Mouse (Mus musculus) midbrain, postnatal 0 days (tissue): ENCODE data around the gene Scaf1. TPM values are rescaled to one million over a fixed set of nuclear protein-coding genes. Genes with fewer than 3 reads are reported as not detected.
A peak's percentile ranks its signal among the peaks of the same experiment; 100 is the strongest.

Experiments used
- ATAC-seq: fragments of 200-750 bp; cut with Nextera tagmentation; 2 replicates; pipeline ENCODE4 v1.8.0; 2017; ENCODE audit warnings: moderate number of reproducible peaks, mild to moderate bottlenecking, moderate TSS enrichment, moderate library complexity; ENCODE audit not compliant: low FRiP score
- DNase-seq: peaks from one replicate; pipeline ENCODE4 v3.0.0-alpha.2; 2015; ENCODE audit warnings: low spot score
- H3K27ac ChIP-seq: fragments of 300-500 bp; sonication (generic); 2 replicates; pipeline ENCODE4 v1.5.1; 2014; ENCODE audit warnings: low read depth, mild to moderate bottlenecking, low read length, mixed read lengths
- H3K27me3 ChIP-seq: fragments of 300-500 bp; sonication (generic); 2 replicates; pipeline ENCODE4 v1.6.1; 2014; ENCODE audit warnings: low read length, control low read depth, mixed read lengths; ENCODE audit not compliant: insufficient read depth
- H3K36me3 ChIP-seq: fragments of 300-500 bp; sonication (generic); 2 replicates; pipeline ENCODE4 v1.6.1; 2014; ENCODE audit warnings: low read length, control low read depth, mixed read lengths; ENCODE audit not compliant: insufficient read depth
- H3K4me1 ChIP-seq: fragments of 300-500 bp; sonication (generic); 2 replicates; pipeline ENCODE4 v1.6.1; 2014; ENCODE audit warnings: mild to moderate bottlenecking, control low read depth, antibody characterized with exemption, low read length, mixed read lengths; ENCODE audit not compliant: insufficient read depth
- H3K4me2 ChIP-seq: fragments of 300-500 bp; sonication (generic); 2 replicates; pipeline ENCODE4 v1.6.1; 2014; ENCODE audit warnings: low read depth, mild to moderate bottlenecking, low read length, mixed read lengths; ENCODE audit not compliant: poor library complexity, severe bottlenecking
- H3K4me3 ChIP-seq: fragments of 300-500 bp; sonication (generic); 2 replicates; pipeline ENCODE4 v1.5.1; 2014; ENCODE audit warnings: low read depth, mild to moderate bottlenecking, low read length, moderate library complexity
- H3K9ac ChIP-seq: fragments of 300-500 bp; sonication (generic); replicated peaks from 2 replicates; pipeline ENCODE4 v1.6.1; 2014; ENCODE audit warnings: mild to moderate bottlenecking, low read length, moderate library complexity, mixed read lengths; ENCODE audit not compliant: poor library complexity, severe bottlenecking
- H3K9me3 ChIP-seq: fragments of 300-500 bp; sonication (generic); 2 replicates; pipeline ENCODE4 v1.6.1; 2016; ENCODE audit warnings: low read length, control low read depth
- CTCF ChIP-seq: IDR thresholded peaks from 2 replicates; pipeline ENCODE4 v1.5.1; 2016; ENCODE audit warnings: antibody characterized with exemption, mild to moderate bottlenecking
- WGBS: fragments of 180-500 bp; shearing (Covaris S2); extraction: QIAGEN DNeasy Blood & Tissue Kit; methylation state at CpG from one replicate; pipeline ENCODE4 v1.1.7; 2014; 5-methylcytosine and 5-hydroxymethylcytosine counted together
- polyA plus RNA-seq: library from polyadenylated mRNA; unstranded; fragments of >200 nt; fragmentation: Nextera tagmentation; extraction: Ambion mirVana; gene quantifications from 2 replicates; pipeline ENCODE4 v1.2.1, GENCODE M21; 2015
- total RNA-seq: library from RNA; depleted of rRNA; stranded (reverse); fragments of >200 nt; gene quantifications from 2 replicates; pipeline ENCODE4 v1.2.3, GENCODE M21; 2014

The Scaf1 gene
- total and polyA plus RNA-seq, 2 experiments from 2014 or later: 53.3 to 90.9 TPM

- DNase-seq (no peak), ATAC-seq (no peak)
- peaks cover 21% of the 10 kb centered on the region for H3K36me3 ChIP-seq
- TF ChIP-seq CTCF: no peak
- no peak overlapping the region for H3K27ac ChIP-seq
- H3K4me2 ChIP-seq: peak overlapping the region; percentile 80
- no peaks in the 10 kb centered on the region for H3K27me3 ChIP-seq
- H3K9me3 ChIP-seq: no peaks in the 10 kb centered on the region
- no peak overlapping the region for H3K9ac ChIP-seq
- WGBS: 13% methylated on average over 10 of the region's 10 CpGs
- H3K4me3 ChIP-seq: peak overlapping the region; percentile 54
- H3K4me1 ChIP-seq: 0 out of 2 replicates have a peak, but pooled peaks cover 2% of the 10 kb centered on the region
These were observed 19.5 kb downstream of the Scaf1 start for GRCm38 (mm10) chr7:44996672-44997071.

DNA sequence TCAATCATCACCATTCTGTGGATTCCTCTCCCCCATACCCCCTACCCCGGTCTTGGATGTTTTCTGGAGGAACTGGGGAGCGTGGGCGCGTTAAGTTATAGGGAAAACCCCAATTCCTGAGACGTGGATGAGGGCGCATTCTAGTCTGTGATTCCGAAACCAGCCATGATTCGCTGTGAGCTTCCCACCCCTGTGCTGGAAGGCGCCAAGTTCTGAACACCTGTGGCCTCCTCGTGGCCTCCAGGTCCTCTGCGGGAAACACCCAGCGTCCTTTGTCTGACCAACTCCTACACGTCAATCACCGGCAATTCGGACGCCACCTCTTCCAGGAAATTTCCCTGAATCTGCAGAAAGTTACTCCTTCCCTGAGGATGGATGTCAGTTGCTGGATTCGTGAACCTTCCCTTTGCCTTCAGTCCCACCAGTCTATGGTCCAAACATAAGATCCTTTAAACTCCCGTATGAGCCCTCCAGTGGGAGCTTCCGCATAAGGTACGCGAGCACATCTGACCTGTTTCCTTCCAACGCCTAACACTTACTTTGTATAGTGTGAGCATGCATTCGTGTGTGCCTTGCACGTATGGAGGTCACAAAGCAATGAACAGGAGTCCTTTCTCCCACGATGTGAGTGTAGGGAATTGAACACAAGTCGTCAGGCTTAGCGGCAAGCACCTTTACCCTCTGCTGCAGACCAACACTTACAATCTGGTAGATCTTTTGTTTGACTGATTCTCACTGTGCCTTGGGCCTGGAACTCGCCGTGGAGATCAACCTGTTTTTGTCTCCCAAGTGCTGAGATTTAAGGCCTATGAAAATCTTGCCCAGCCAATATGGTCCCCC is 29.1 kb downstream of the Scaf1 start:
- Histone ChIP-seq H3K27ac (peak overlapping the region; percentile 93), H3K27me3 (no peaks in the 10 kb centered on the region), H3K4me1 (peaks cover 16% of the 10 kb centered on the region), H3K4me3 (peak overlapping the region; percentile 87), H3K9ac (peak overlapping the region; percentile 72), H3K9me3 (no peaks in the 10 kb centered on the region), H3K36me3 (peaks cover 11% of the 10 kb centered on the region; the same call in 1 of the 2 replicates), H3K4me2 (peak overlapping the region; percentile 75)
- no peak for TF ChIP-seq CTCF
- ATAC-seq: peak; percentile 8
- DNase-seq: no peak
- under 1% methylated on average over 29 of the region's 29 CpGs for WGBS

GRCm38 (mm10) chr7:44986192-44986878 is 29.8 kb downstream of the Scaf1 start, which contains the start of gene Prmt1:
TSS of gene Prmt1 (minus strand) at chr7:44986568.
- no peaks in the 10 kb centered on the region for H3K27me3 ChIP-seq
- peak within 1 kb of the TSS; percentile 96 for H3K9ac ChIP-seq
- no peaks in the 10 kb centered on the region for H3K9me3 ChIP-seq
- H3K4me2 ChIP-seq: peak within 1 kb of the TSS; percentile 75
- peaks cover 16% of the 10 kb centered on the region for H3K4me1 ChIP-seq
- WGBS: under 1% methylated on average over 42 of the region's 42 CpGs
- H3K27ac ChIP-seq: peak within 1 kb of the TSS; percentile 98
- H3K4me3 ChIP-seq: peak within 1 kb of the TSS; percentile 87
- ATAC-seq (peak; percentile 96), DNase-seq (peak; percentile 100)
- no peak for TF ChIP-seq CTCF
- H3K36me3 ChIP-seq: peaks cover 19% of the 10 kb centered on the region

- Histone ChIP-seq H3K9ac (peak overlapping the region; percentile 96), H3K4me1 (peaks cover 16% of the 10 kb centered on the region), H3K27ac (peak overlapping the region; percentile 98), H3K27me3 (no peaks in the 10 kb centered on the region), H3K9me3 (no peaks in the 10 kb centered on the region), H3K4me3 (peak overlapping the region; percentile 87), H3K4me2 (peak overlapping the region; percentile 67), H3K36me3 (peaks cover 25% of the 10 kb centered on the region)
- peak; percentile 60 for TF ChIP-seq CTCF
- peak; percentile 79 for DNase-seq
- ATAC-seq: peak; percentile 14
- 0% methylated on average over 37 of the region's 45 CpGs for WGBS
These were observed 30.5 kb downstream of the Scaf1 start for GRCm38 (mm10) chr7:44985595-44986191.

GRCm38 (mm10) chr7:44984833-44985164 is 31.4 kb downstream of the Scaf1 start:
- Histone ChIP-seq H3K9me3 (no peaks in the 10 kb centered on the region), H3K4me3 (peak overlapping the region; percentile 87), H3K4me1 (peaks cover 16% of the 10 kb centered on the region), H3K36me3 (peaks cover 32% of the 10 kb centered on the region), H3K27ac (no peak overlapping the region), H3K4me2 (peak overlapping the region; percentile 67), H3K9ac (no peak overlapping the region), H3K27me3 (no peaks in the 10 kb centered on the region)
- no peak for ATAC-seq
- 36% methylated on average over 3 of the region's 3 CpGs for WGBS
- TF ChIP-seq CTCF: no peak
- DNase-seq: no peak
